Mouse (Mus musculus): Measurements from ENCODE around the gene Npr1.

Npr1 gene

DNA sequence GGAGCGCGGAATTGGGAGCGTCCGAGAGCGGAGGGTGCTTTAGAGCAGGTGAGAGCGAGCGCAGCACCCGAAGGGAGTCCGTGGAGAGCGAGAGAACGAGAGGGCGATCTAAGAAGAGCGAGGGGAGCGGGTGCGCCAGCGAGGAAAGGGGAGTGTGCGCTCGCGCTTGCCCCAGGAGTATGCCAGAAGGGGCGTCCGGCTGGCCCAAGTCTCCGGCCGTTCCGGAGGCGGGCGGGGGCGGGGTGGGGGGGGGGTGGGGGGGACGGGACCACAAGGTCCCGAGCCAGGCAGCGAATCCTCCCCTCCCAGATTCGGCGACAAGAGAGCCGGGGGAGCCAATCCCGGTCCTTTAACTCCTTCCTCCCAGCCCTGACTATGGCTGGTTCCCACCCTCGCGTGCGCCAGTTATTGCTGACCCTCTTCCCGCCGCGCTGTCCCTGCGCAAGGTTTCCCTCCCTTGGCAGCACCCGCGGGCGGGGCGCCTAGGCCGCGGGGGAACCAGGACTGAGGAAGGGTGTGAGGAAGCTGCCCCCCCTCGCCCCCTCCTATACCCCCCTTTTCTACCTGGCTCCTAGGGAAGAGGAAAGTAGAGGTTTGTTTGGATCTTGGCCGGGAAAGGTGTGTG lies at the start of gene Npr1:
Gene Npr1 (minus strand): TSS at position 181 of the 625 bp plus-strand sequence.
- DNase-seq (ENCODE audit: low read depth, low spot score): no peak

DNA sequence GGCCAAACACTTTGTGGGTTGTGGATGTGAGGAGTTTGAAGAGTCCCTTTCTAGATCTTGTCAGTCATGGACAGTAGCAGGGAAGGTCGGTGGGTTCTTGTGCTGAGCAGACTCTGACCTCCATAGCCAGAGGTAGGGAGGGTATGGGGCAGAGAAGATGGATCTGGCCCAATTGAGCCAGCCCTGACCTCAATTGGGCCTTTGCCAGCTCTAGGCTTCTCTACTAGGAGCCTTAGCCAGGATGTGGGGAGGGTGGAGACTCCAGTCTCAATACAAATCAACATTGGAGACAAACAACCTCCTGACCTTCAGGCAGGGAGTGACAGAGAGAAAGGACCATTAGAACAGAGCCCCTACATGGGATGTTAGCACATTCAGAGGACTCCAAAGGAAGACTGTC lies 49.6 kb upstream of the Npr1 start:
- DNase-seq (ENCODE audit: low read depth, low spot score): no peak

DNA sequence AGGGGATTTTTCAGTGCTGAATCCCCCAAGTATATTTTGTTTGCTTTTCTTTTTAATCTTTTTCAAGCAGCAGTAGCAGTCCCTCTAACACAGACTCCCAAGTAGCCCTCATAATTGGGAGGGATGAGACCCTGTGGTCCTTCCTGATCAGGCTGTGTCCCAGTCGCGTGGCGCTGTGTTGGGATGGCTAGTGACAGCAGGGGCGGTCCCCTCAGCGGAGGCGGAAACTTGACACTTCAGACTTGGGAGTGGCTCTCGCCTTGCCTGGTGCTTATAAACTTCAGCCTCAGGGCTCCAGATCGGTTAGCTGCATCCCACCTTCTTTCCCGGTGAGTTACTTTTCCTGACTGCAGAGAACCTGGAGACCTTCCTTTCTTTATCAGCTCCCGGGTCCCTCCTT lies 49.0 kb upstream of the Npr1 start:
- DNase-seq (ENCODE audit: low read depth, low spot score): no peak

DNA sequence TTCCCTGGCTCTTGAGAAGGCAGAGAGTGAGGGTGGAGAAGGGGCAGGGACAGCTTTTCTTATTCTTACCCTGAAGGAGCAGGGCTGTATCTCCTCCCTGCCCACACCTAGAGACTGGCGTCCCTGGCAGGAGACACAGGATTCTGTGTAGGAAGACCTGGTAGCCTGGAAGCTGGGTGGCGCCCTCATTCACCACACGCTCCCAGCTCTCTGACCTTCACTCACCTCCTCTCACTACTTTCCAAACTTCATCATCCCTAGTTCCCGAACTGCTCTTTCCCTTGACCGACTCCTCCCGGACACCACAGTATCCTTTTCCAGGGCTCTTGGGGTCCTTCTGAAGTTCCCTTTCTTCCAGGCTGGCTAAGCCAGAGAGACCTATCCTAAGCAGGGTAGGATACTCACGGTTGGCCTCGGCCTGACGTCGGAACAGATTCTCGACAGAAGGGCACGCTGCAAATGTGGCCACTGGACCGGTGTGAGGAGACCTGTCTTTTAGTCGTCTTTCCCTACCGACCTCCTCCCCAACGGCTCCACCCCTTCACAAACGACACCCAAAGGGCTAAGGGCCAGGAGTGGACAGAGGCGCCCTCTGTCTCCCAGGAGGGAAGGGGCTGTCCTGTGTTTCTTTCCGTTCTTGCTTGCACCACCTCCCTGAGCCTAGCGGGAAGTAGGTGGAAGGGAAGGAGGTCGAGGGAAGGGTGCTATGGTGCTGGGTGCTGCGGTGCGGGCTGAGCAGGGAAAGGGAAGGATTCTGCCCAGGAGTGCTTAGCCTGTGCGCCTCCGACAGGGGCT lies 48.3 kb upstream of the Npr1 start, which contains the start of the genes S100a1 and S100a13:
Gene S100a1 (minus strand): TSS at position 597 of the 795 bp plus-strand sequence.
Gene S100a13 (plus strand): TSS at position 640 of the 795 bp plus-strand sequence.
- no peak for DNase-seq (ENCODE audit: low read depth, low spot score)

DNA sequence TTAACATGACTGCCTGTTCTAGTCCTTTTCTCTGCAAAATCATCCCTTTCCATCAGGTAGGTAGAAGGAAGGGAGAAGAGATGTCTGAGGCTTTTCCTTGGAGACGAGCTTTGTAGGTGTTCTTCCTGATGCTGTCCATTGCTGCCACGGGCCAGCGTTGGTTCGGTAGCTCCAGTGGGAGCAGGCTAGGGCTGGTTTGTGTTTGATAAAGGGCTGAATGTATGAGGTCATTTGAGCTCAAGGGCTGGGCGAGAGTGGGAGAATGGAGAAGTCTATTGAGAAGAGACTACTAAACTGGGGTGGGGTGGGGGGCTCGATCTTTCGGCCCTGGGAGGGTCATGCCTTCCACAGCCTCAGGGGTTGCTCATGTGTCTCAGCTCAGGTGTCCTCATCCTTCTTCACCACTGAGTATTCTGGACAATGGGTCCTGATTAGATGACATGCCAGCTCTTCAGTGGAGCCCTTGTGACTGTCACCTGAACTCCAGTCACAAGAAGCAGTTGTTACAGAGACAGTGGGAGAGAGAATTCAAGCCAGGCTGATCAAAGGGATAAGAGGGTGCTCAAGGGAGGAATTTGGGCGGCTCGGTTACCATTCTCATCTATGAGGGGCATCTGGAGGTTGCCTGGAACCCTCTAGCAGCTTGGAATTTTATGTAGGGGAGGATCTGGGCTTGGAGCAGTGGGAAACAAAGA lies 47.4 kb upstream of the Npr1 start:
- DNase-seq (ENCODE audit: low read depth, low spot score): no peak

DNA sequence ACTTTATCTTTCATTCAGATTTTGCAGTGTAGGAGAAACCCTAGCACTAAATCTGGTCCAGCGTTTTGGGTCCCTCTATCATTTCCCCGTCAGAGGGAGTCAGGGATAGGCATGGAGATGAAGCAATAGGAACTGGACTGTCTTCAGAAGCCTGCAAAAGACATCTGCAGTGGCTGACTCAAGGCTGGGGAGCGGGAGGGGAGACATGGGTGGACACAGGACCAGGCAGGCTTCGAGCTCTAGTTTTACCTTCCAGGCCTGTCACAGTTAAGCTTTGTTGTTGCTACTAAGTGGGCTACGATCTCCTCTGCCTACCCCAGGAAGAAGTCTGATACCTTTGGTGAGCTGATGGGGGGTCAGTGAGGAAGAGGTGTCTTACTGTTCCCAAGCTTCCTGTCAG lies 46.6 kb upstream of the Npr1 start:
- DNase-seq (ENCODE audit: low read depth, low spot score): no peak

DNA sequence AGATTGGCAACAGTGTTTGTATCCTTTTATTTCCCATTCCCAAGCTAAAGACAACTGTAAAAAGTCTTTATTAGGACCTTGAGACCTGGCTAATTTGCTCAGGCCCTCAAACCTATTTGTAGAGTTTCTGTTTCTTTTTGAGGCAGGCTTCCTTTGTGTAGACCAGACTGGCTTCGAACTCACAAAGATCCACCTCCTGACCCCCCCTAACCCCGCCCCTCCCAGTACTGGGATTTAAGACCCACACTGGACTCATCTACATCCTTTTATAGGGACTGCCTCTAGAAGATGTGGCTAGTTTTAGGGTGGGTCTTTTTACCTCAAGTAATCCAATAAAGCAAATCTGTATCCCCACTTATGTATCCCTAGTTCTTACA lies 44.1 kb upstream of the Npr1 start:
- DNase-seq (ENCODE audit: low read depth, low spot score): no peak

DNA sequence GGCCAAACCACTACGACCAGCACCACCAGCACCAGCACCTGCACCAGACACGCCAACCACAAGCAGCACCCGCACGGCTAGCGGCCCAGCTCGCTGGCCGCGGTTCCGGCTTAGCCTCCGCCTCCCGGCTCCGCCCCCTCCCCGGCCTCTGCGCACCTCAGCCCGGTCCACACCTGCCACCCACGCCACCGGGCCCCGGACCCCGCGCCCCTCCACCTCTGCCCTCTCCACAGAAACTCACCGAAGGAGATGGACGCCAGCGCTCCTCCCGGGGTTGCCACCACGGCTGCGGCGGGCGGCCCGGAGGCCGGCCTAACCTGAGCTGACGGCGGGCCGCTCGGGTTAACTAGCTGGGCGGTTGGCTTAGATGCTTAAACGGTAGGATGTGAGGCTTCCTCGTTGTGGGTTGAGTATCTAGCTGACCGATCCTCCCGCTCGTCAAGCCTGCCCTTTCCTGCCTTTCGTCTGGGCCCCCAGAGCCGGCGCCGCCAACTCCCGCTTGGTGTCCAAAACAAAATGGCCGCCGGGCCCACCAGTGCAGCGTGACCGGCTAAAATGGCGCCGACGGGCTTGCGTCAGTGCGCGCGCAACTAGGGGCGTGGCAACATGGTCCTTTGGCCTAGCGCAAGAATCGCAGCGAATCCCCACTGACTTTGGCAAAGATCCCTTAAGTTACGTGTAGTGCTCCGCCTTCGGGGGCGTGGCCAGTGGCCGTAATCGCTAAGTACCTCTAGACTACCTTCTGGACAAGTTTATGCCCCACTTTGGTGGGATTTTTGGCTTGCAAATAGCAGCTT lies 43.5 kb upstream of the Npr1 start, which contains the start of gene Chtop:
Gene Chtop (minus strand): TSS at position 549 of the 797 bp plus-strand sequence.
- peak; percentile 95 for DNase-seq (ENCODE audit: low read depth, low spot score)

DNA sequence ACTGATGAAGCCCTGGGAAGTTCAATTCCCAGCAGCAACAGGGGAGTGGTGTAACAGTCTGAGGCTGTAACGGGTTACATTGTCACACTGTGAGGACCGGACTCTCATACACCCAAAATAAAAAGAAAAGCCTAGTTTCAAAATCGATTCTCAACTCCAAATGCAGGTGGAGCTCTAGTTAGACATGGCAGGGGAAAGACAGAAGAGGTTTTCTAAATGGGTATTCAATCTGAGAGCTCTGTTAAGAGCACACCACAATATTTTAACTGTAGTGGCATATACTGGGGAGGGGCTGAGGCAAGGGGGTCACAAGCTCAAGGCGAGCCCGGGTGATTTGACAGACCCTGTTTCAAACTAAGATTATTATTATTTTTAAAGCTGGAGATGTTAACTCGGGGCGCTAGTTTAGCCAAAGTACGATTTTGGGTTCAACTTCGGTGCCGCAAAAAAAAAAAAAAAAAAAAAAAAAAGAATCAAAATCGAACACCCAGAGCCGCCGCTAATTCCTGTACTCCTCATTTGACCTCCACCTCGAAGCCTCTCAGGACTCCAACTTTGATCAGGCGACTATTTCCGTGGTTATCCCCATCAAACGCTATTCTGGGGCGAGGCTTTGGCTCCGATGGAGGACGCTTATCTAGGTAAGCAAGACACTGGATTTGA lies 42.8 kb upstream of the Npr1 start:
- no peak for DNase-seq (ENCODE audit: low read depth, low spot score)

DNA sequence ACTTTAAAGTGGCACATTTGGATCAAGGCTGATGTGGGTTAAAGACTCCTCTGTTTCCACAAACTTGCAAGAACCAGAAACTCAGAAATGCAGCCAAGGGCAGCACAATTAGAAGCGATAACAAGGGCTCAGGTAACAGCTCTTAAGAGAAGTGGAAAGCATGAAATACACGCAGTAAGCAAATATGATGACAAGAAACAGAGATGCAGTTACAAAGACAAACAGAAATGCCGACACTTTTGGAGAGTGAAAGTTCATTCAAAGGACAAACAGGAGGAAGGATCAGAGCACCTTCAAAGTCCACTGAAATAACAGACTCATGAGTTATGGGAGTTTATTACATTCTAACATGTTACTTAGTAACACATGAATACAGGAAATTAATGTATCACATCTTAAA lies 40.7 kb upstream of the Npr1 start:
- no peak for DNase-seq (ENCODE audit: low read depth, low spot score)

DNA sequence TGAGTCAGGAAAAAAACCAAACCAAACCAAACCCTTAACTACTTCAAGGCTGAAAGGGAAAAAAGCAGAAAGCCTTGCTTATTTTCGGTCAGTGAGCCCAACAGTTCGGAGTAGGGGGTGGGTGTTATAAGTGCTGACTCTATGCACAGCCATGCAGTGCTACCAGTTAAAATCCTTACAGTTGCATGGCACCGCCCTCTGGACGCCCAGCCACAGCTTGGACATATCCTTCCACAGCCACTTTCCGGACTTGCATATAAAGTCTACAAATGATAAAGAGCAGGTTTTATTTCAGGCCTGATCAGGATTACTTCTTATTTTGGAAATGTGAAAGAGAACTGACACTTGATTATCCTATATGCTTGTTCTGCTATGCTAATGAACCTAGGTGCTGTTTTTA lies 39.5 kb upstream of the Npr1 start:
- no peak for DNase-seq (ENCODE audit: low read depth, low spot score)

DNA sequence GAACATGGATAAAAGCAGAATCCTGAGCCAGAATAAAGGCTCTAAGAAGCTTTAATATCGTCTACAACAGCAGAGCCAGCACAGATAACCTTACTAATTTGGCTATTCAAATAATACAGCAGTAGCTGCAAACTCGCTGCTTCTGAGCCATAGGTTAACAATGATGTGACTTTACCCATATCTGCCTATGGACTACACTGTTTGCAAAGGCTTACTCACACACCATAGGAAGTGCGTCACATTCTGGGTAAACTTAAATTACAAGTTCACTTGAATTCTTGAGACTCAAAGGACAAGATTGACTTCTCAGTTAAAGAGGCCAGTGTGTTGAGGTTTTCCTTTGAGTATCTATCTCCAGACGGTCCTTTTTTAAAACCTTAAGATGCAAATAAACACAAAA lies 37.8 kb upstream of the Npr1 start:
- no peak for DNase-seq (ENCODE audit: low read depth, low spot score)

DNA sequence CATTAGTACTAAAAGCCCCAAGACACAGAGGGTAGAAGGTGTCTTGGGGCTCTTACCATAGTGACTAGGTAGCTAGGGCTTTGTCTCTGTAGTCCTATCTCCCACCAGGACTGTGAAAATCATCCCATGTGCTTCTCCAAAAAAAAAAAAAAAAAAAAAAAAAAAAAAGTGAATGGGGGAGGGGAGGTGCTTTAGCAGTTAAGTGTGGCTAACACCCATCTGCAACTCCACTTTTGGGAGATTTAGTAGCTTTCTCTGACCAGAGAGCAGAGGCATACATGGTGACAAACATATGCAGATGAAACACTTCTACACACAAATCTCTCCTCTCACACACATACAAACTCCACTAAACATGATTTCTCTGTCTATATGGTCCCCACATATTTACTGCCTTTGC lies 31.9 kb upstream of the Npr1 start:
- no peak for DNase-seq (ENCODE audit: low read depth, low spot score)

DNA sequence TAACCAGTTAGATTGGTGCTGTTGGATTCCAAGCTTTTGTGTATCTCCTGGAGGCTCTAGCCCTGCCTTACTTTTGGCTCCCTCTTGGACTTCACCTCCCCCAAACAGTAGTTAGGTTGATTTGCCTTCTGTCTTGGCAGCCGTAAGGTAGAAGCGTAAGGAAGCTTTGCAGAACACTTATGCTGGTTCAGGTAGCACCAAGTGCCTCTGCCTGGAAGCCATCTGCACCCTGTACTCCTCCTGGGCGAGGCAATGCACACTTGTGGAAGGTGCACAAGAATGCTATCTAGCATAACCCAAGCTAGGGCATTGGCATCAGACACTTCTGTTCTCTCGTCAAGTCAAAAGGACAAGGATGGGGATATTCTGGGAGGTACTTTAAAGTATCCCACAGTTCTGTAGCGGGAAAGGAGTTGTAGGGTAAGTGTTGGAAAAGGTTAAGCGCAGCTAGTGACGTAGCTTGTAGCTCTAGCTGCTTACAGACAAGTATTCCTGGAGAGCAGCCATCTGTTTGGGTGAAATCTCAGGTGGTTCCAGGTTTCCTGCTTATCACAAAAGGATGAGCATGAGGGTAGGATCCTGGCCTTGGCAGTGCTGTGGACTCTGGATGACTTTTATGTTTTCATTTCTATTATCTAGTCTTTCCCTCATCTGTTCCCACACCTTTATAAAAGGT lies 30.3 kb upstream of the Npr1 start:
- no peak for DNase-seq (ENCODE audit: low read depth, low spot score)

DNA sequence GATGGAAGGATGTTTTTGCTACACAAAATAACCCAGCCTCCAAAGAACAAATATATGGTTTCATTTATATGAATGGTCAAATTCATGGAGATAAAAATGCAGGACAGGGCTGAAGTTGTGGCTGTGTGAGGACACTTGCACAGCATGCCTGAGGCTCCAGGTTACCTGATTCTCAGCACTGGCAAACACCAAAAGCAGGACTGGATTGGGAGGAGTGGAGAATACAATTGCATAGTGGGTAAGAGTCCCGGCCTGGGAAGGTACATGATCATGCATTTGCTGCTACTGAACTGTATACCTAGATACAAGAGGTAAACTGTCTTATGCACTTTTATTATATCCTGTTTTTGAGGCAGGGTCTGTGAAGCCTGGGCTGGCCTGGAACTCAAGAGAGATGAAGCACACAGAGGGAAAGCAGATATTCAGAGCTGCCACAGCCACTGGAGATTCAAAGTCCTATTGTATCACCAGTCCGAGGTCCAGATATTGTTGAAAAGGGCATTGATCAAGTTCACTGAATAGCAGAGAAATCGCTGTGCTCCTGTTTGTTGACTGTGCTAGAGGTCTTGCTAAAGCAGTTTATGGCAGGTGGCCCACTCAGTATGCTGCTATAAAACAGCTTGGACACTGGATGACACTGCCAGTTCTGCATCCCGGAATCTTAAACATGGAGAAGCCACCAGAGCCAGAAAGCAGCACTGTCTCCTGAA lies 28.3 kb upstream of the Npr1 start:
- no peak for DNase-seq (ENCODE audit: low read depth, low spot score)

DNA sequence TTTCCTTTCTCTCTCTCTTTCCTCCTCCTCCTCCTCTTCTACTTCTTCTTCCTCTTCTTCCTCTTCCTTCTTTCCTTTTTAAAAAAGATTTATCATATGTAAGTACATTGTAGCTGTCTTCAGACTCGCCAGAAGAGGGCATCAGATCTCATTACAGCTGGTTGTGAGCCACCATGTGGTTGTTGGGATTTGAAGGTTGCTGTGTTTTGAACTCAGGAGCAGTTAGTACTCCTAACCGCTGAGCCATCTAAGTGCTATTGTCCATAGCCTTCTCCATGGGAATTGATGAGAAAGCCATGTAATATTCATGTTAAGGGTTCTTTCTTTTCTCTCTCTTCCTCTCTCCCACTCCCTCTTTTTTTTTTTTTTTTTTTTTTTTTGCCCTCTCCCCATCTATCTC lies 25.7 kb upstream of the Npr1 start:
- no peak for DNase-seq (ENCODE audit: low read depth, low spot score)

DNA sequence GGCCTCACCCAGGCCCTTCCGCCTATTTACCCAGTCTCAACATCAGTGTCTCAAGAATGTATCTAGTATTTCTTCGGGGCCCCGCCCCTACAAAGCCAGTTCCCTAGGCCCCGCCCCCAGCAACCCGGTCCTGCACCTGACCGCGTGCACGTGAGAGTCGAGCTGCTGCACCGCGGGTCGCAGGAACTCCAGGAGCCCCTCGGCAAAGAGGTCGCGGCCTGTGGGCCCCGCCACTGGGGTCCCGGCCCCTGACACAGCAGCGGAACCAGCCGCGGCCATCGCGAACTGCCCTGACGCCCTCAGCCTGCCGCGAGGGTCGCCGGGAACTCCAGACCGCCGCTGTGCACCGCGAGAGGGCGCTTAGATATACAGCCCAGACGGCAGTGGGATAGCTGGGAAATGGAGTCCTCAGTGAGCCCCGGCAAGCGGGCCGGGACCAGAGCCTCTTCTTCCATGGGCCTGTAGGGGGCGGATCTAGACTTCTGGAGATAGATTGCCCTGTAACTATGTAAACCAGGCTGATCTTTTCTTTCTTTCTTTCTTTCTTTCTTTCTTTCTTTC lies 25.1 kb upstream of the Npr1 start, which contains the start of gene Snapin:
Gene Snapin (minus strand): TSS at position 338 of the 561 bp plus-strand sequence.
- DNase-seq (ENCODE audit: low read depth, low spot score): peak; percentile 87

DNA sequence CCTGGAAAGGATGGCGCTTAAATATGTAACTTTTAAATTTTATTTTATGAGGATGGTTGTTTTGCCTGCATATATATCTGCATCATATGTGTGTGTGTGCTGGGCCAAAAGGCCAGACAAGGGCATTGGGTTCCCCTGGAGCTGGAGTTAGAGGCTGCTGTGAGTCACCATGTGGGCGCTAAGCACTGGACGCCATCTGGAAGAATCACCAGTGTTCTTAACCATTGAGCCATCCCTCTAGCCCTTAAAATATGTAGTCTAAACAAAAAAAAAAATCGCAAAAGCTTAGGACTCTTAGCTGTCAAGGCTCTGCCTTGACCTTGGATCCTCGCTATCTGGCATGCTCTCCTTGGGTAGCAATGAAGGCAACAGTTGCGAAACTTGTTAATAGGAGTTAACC lies 22.9 kb upstream of the Npr1 start:
- no peak for DNase-seq (ENCODE audit: low read depth, low spot score)

DNA sequence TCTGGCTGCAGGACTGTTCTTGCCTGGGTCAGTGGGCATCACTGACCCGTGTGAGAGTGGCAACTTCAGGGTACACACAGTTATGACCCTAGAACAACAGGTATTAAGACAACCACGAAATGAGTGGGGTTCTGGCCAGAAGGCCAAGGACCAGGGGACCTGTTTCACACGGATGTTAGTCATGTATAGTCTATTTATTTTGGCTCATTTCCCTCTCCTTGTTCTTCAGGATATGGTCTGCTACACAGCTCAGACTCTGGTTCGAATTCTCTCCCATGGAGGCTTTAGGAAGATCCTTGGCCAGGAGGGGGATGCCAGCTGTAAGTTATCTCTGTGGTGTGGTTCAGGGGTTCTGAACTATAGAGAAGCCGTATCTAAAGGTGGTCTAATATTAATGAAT lies 21.3 kb upstream of the Npr1 start:
- DNase-seq (ENCODE audit: low read depth, low spot score): no peak

Measured in brain, embryonic 18.5 days (tissue).